Mouse (Mus musculus) MEL (cell line): ENCODE measurements around the gene Dcbld2. TPM values are rescaled to one million over a fixed set of nuclear protein-coding genes. Genes with fewer than 3 reads are reported as not detected.

Source experiments
- DNase-seq: peaks from one replicate; pipeline ENCODE4 v3.0.0; 2011; ENCODE audit warnings: low read depth, low spot score
- H3K27ac ChIP-seq: 2 replicates; pipeline ENCODE4 v1.5.1; 2012; ENCODE audit warnings: low read depth, mild to moderate bottlenecking, control low read depth, low read length, moderate library complexity; ENCODE audit not compliant: control insufficient read depth
- H3K27me3 ChIP-seq, 2 experiments: fragments of 150-350 bp in 1 of 2; sonication (generic) in 1 of 2; 2 replicates each; pipeline ENCODE4 v1.6.1; 2012; ENCODE audit warnings: low read length in 2 of 2, mild to moderate bottlenecking in 2 of 2, improper control_type of control experiment in 1 of 2, moderate library complexity in 1 of 2; ENCODE audit not compliant: insufficient read depth in 2 of 2, control insufficient read depth in 1 of 2
- H3K36me3 ChIP-seq, 2 experiments: 2 replicates each; pipeline ENCODE4 v1.6.1; 2012 to 2014; ENCODE audit warnings: low read length in 2 of 2, improper control_type of control experiment in 1 of 2, inconsistent platforms in 1 of 2, mild to moderate bottlenecking in 1 of 2; ENCODE audit not compliant: insufficient read depth in 2 of 2, control insufficient read depth in 1 of 2
- H3K4me1 ChIP-seq, 2 experiments: fragments of 150-350 bp in 1 of 2; sonication (generic) in 1 of 2; 2 replicates each; pipeline ENCODE4 v1.6.1; 2012; ENCODE audit warnings: low read length in 2 of 2, improper control_type of control experiment in 1 of 2, mild to moderate bottlenecking in 1 of 2; ENCODE audit not compliant: insufficient read depth in 2 of 2, control insufficient read depth in 1 of 2
- H3K4me3 ChIP-seq, 2 experiments: fragments of 150-350 bp in 1 of 2; sonication (generic) in 1 of 2; 2 replicates each; pipeline ENCODE4 v1.5.1; 2012; ENCODE audit warnings: low read depth in 2 of 2, low read length in 2 of 2, mild to moderate bottlenecking in 2 of 2, moderate library complexity in 2 of 2, control low read depth in 1 of 2, improper control_type of control experiment in 1 of 2; ENCODE audit not compliant: control insufficient read depth in 1 of 2, insufficient read depth in 1 of 2
- H3K79me2 ChIP-seq: 2 replicates; pipeline ENCODE4 v1.6.1; 2012; ENCODE audit warnings: mild to moderate bottlenecking, low read length, moderate library complexity; ENCODE audit not compliant: control insufficient read depth, poor library complexity, insufficient read depth
- H3K9ac ChIP-seq: 2 replicates; pipeline ENCODE4 v1.6.1; 2012; ENCODE audit warnings: low read depth, mild to moderate bottlenecking, control low read depth, low read length, moderate library complexity; ENCODE audit not compliant: control insufficient read depth, poor library complexity, severe bottlenecking
- H3K9me3 ChIP-seq: fragments of 150-350 bp; sonication (generic); replicated peaks from 2 replicates; pipeline ENCODE4 v1.6.1; 2012; ENCODE audit warnings: mild to moderate bottlenecking, low read length, improper control_type of control experiment, moderate library complexity; ENCODE audit not compliant: insufficient read depth
- CHD1 ChIP-seq: IDR thresholded peaks from 2 replicates; pipeline ENCODE4 v1.6.1; 2012; ENCODE audit warnings: low read depth, mild to moderate bottlenecking, inconsistent platforms, low read length, improper control_type of control experiment
- CTCF ChIP-seq, 3 experiments: IDR thresholded peaks in 2 of 3; conservative IDR thresholded peaks in 1 of 3; 2 replicates each; pipeline ENCODE4 v1.5.1; 2011 to 2012; ENCODE audit warnings: low read length in 3 of 3, low read depth in 2 of 3, mild to moderate bottlenecking in 2 of 3, improper control_type of control experiment in 1 of 3, inconsistent platforms in 1 of 3, mixed read lengths in 1 of 3, moderate library complexity in 1 of 3; ENCODE audit not compliant: control insufficient read depth in 1 of 3, insufficient read depth in 1 of 3, poor library complexity in 1 of 3, severe bottlenecking in 1 of 3
- E2F4 ChIP-seq: IDR thresholded peaks from 2 replicates; pipeline ENCODE4 v1.6.1; 2011; ENCODE audit warnings: low read depth, low read length, improper control_type of control experiment, borderline replicate concordance
- ETS1 ChIP-seq: IDR thresholded peaks from 2 replicates; pipeline ENCODE4 v1.6.1; 2012; ENCODE audit warnings: low read depth, mild to moderate bottlenecking, inconsistent platforms, low read length, improper control_type of control experiment, moderate library complexity
- KAT2A ChIP-seq: conservative IDR thresholded peaks from 2 replicates; pipeline ENCODE4 v1.6.1; 2012; ENCODE audit warnings: low read depth, low read length, improper control_type of control experiment, inconsistent platforms
- MAX ChIP-seq: IDR thresholded peaks from 2 replicates; pipeline ENCODE4 v1.6.1; 2011; ENCODE audit warnings: low read length, improper control_type of control experiment
- MAZ ChIP-seq: IDR thresholded peaks from 2 replicates; pipeline ENCODE4 v1.6.1; 2012; ENCODE audit warnings: low read depth, mild to moderate bottlenecking, inconsistent platforms, low read length, improper control_type of control experiment
- MXI1 ChIP-seq: IDR thresholded peaks from 2 replicates; pipeline ENCODE4 v1.6.1; 2011; ENCODE audit warnings: mild to moderate bottlenecking, low read depth, low read length, improper control_type of control experiment
- MYC ChIP-seq: IDR thresholded peaks from 2 replicates; pipeline ENCODE4 v1.6.1; 2011; ENCODE audit warnings: low read depth, mild to moderate bottlenecking, low read length, improper control_type of control experiment, moderate library complexity
- NELFE ChIP-seq: IDR thresholded peaks from 2 replicates; pipeline ENCODE4 v1.6.1; 2011; ENCODE audit warnings: low read depth, low read length, improper control_type of control experiment
- NRF1 ChIP-seq: IDR thresholded peaks from 2 replicates; pipeline ENCODE4 v1.6.1; 2014; ENCODE audit warnings: low read depth, mild to moderate bottlenecking, inconsistent platforms, low read length, improper control_type of control experiment, moderate library complexity; ENCODE audit not compliant: poor library complexity, insufficient read depth, severe bottlenecking
- POLR2A ChIP-seq, 2 experiments: IDR thresholded peaks; 2 replicates each; pipeline ENCODE4 v1.6.1; 2011 to 2012; ENCODE audit warnings: low read length in 2 of 2, mild to moderate bottlenecking in 2 of 2, control low read depth in 1 of 2, improper control_type of control experiment in 1 of 2, low read depth in 1 of 2, moderate library complexity in 1 of 2; ENCODE audit not compliant: control insufficient read depth in 1 of 2, insufficient read depth in 1 of 2, poor library complexity in 1 of 2
- POLR2AphosphoS5 ChIP-seq: IDR thresholded peaks from 2 replicates; pipeline ENCODE4 v1.6.1; 2012; ENCODE audit warnings: low read depth, borderline replicate concordance, mild to moderate bottlenecking, inconsistent platforms, low read length, moderate library complexity, mixed read lengths
- RAD21 ChIP-seq: IDR thresholded peaks from 2 replicates; pipeline ENCODE4 v1.6.1; 2011; ENCODE audit warnings: mild to moderate bottlenecking, low read depth, low read length, improper control_type of control experiment
- RCOR1 ChIP-seq: IDR thresholded peaks from 2 replicates; pipeline ENCODE4 v1.6.1; 2012; ENCODE audit warnings: low read depth, mild to moderate bottlenecking, inconsistent platforms, low read length, improper control_type of control experiment
- SIN3A ChIP-seq: IDR thresholded peaks from 2 replicates; pipeline ENCODE4 v1.6.1; 2012; ENCODE audit warnings: low read length, improper control_type of control experiment, inconsistent platforms
- TAL1 ChIP-seq: IDR thresholded peaks from 2 replicates; pipeline ENCODE4 v1.6.1; 2012; ENCODE audit warnings: mild to moderate bottlenecking, inconsistent platforms, low read length, moderate library complexity, mixed read lengths
- TBP ChIP-seq: IDR thresholded peaks from 2 replicates; pipeline ENCODE4 v1.8.0; 2011; ENCODE audit warnings: low read depth, low read length, improper control_type of control experiment
- UBTF ChIP-seq: IDR thresholded peaks from 2 replicates; pipeline ENCODE4 v1.6.1; 2012; ENCODE audit warnings: low read depth, mild to moderate bottlenecking, inconsistent platforms, low read length, improper control_type of control experiment, moderate library complexity, borderline replicate concordance; ENCODE audit not compliant: insufficient read depth
- USF2 ChIP-seq, 2 experiments: IDR thresholded peaks; 2 replicates each; pipeline ENCODE4 v1.6.1; 2011 to 2012; ENCODE audit warnings: improper control_type of control experiment in 2 of 2, low read length in 2 of 2, borderline replicate concordance in 1 of 2, inconsistent platforms in 1 of 2, low read depth in 1 of 2, mild to moderate bottlenecking in 1 of 2; ENCODE audit not compliant: insufficient read depth in 1 of 2
- ZKSCAN1 ChIP-seq: IDR thresholded peaks from 2 replicates; pipeline ENCODE4 v1.6.1; 2012; ENCODE audit warnings: low read depth, mild to moderate bottlenecking, inconsistent platforms, low read length, improper control_type of control experiment, moderate library complexity
- polyA plus RNA-seq, 2 experiments: library from polyadenylated mRNA; stranded (reverse) in 1 of 2; unstranded in 1 of 2; fragments of >175 nt in 1 of 2; fragments of >200 nt in 1 of 2; gene quantifications; 2 replicates each; pipeline versions ENCODE4 v1.2.1 to v1.2.4; 2012; ENCODE audit warnings: low replicate concordance in 2 of 2, low read depth in 1 of 2; ENCODE audit not compliant: insufficient read length in 2 of 2, insufficient read depth in 1 of 2, missing spikeins in 1 of 2
- total RNA-seq: library from RNA; depleted of rRNA; stranded (reverse); fragments of 300-350 nt; gene quantifications from 2 replicates; pipeline ENCODE4 v1.2.3, GENCODE M21; 2012

Dcbld2 gene
- total and polyA plus RNA-seq, 3 experiments: 3.5 to 9.4 TPM; not detected in 1

- Histone ChIP-seq H3K27me3 (peaks cover 3 to 4% of the 10 kb centered on the region in 2 experiments; a peak in 3 of 4 replicates), H3K9ac (no peak overlapping the region), H3K9me3 (no peaks in the 10 kb centered on the region), H3K36me3 (peaks cover 0 to 9% of the 10 kb centered on the region in 2 experiments; a peak in 2 of 4 replicates), H3K4me3 (no peak overlapping the region), H3K4me1 (peaks cover 0 to 9% of the 10 kb centered on the region in 2 experiments; a peak in 2 of 4 replicates), H3K79me2 (peaks cover 5% of the 10 kb centered on the region), H3K27ac (no peak overlapping the region)
- peak; percentile 36 for DNase-seq
- no peak for TF ChIP-seq MAZ
- no peak for TF ChIP-seq POLR2AphosphoS5
- TF ChIP-seq RAD21: no peak
- no peak for TF ChIP-seq NRF1
- no peak for TF ChIP-seq MXI1
- TF ChIP-seq CTCF (IDR thresholded peaks at IDR 0.05 in 2 of 3, conservative IDR thresholded peaks at IDR 0.05 in 1 of 3; ENCODE audit: control insufficient read depth in 1 of 3, insufficient read depth in 1 of 3, low read depth in 2 of 3, low read length in 3 of 3, poor library complexity in 1 of 3, severe bottlenecking in 1 of 3): no peak
- TF ChIP-seq TAL1: no peak
- TF ChIP-seq TBP: no peak
- TF ChIP-seq USF2 (IDR thresholded peaks at IDR 0.05; ENCODE audit: borderline replicate concordance in 1 of 2, insufficient read depth in 1 of 2, low read depth in 1 of 2, low read length in 2 of 2): no peak
- no peak for TF ChIP-seq SIN3A
- no peak for TF ChIP-seq UBTF
- no peak for TF ChIP-seq NELFE
- no peak for TF ChIP-seq ETS1
- no peak for TF ChIP-seq RCOR1
- no peak for TF ChIP-seq ZKSCAN1
- TF ChIP-seq E2F4: no peak
These were observed 3.0 kb upstream of the Dcbld2 start for GRCm38 (mm10) chr16:58405271-58405670.

- DNase-seq: peak; percentile 62
- H3K4me1 ChIP-seq: peaks cover 0 to 9% of the 10 kb centered on the region in 2 experiments; a peak in 2 of 4 replicates
- peaks cover 0 to 9% of the 10 kb centered on the region in 2 experiments; a peak in 2 of 4 replicates for H3K36me3 ChIP-seq
- H3K27me3 ChIP-seq: 0 out of 4 replicates have a peak, but pooled peaks cover 0 to 2% of the 10 kb centered on the region in 2 experiments
- peak; percentile 60; the same call in 1 of the 2 replicates for TF ChIP-seq NELFE
- no peak for TF ChIP-seq KAT2A
- no peak for TF ChIP-seq MAZ
- no peak for TF ChIP-seq CHD1
- peak; percentile 65 to 74; a peak in 3 of 4 replicates for TF ChIP-seq POLR2A (IDR thresholded peaks at IDR 0.05; ENCODE audit: control insufficient read depth in 1 of 2, insufficient read depth in 1 of 2, low read depth in 1 of 2, low read length in 2 of 2, poor library complexity in 1 of 2)
- TF ChIP-seq NRF1: no peak
- TF ChIP-seq MYC: no peak
- no peak for TF ChIP-seq ZKSCAN1
- no peak for TF ChIP-seq MAX
- H3K79me2 ChIP-seq: peaks cover 5% of the 10 kb centered on the region
- peak overlapping the region; percentile 81 for H3K9ac ChIP-seq
- H3K27ac ChIP-seq: no peak overlapping the region
- peak overlapping the region; percentile 86 to 98 for H3K4me3 ChIP-seq
- no peaks in the 10 kb centered on the region for H3K9me3 ChIP-seq
These were observed 441 bp downstream of the Dcbld2 start for GRCm38 (mm10) chr16:58408487-58409281.
